Mouse (Mus musculus): ENCODE data around the gene Tmem201.
A peak's percentile ranks its signal among the peaks of the same experiment; 100 is the strongest.
"Not testable (repeated sequence)": the region's sequence is repeated elsewhere in the genome, so short reads cannot be mapped to it uniquely, and the experiment has no call there.

Gene Tmem201

DNA sequence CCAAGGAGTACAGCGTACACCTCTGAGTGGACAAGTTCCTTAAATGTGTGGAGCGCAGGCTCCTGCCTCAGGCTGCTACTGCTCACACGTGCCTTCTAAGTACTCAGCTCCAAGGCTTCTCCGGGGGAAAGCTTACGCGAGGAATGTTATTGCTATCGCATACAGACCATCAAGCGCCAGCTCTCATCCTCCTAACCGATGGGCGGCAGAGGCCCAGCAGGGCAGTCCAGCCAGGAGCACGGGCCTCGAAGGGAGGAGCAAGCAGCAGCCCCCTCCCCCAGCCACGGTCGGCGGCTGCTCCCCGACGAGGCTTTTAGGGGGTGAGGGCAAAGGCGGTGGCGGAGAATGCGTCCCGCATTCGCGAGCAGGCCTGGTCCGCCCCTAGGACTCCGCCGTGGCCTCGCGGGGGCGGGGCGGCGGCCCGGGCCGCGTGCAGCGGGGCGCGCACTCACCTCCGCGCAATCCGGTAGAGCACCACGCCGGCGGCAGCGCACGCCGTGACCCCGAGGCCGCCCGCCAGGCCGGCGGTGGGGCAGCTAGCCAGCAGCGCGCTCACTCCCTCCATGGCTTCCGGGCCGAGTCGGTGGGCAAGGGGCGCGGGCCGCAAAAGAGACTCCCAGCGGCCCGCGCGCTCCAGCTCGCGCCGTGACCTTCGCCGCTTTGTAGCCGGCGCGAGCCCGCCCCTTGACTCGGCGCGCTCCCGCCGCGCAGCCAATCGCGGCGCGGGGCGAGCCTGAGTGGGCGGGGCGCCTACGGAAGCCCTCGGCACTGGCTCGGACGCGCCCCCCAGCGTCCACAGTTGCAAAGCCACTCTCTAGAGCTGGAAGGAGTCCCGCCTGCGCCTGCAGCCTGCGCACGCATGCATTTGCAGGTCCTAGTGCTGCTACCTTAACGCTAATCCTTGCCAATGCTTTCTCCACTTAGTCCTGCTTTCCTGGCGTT, at the start of gene Tmem201:
Tmem201 (minus strand) TSS at position 662 of the 942 bp plus-strand sequence.
- DNase-seq = peak; percentile 96 to 97

DNA sequence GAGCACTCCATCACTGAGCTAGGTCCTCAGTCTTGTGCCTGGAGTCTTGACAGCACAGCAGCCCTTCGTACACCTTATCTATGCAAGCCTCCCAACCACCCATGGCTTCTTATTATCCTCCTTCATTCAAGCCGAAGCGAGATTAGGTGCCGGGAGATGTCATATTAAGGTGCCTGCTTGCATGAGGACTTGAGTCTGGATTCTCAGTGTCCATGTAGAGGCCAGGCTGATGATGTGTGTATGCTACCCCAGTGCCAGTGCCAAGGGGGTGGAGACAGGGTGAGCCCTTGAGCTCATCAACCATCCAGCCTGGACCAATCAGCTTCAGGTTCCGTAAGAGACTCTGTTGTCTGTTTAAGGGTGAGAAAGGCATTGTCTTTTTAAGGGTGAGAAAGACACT, 47.1 kb upstream of the Tmem201 start:
- no peak for DNase-seq

DNA sequence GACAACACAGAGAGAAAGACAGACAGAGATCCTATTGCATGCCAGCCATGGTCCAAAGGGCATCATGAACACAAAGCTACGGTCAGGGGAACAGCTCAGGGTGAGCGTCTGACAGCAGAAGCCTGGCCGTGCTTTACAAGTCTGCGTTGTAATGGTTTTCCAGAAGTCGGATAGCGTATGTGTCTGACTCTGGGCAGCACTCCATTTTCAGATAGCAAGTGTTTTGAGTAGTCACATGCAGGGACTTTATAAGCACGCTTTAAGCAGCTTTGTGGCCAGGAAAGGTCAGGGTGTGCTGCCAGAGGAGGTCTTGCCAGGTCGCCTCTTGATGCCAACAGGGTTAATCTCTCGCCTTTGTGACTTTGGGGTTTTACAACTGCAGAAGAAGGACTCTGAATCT, 46.5 kb upstream of the Tmem201 start:
- DNase-seq = peak in 1 of 2 experiments; percentile 55

DNA sequence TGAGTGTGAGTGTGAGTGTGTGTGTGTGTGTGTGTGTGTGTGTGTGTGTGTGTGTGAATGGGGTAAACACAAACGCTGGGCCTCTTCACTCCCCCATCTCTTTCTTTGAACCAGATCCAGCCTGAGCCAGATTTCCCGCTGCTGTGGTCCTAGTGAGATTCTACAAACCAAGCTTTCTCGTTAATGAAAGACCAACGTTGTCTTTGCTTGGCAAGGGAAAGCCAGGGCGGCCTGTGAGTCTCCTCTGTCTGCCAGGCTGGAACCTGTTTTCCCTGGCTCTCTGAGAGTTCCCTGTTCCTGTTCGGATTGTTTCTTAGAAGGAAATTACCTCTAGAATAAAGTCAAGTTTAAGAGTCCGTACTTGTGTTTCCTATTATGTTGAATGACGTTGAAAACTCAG, 45.1 kb upstream of the Tmem201 start:
- peak; percentile 61 to 86 for DNase-seq

DNA sequence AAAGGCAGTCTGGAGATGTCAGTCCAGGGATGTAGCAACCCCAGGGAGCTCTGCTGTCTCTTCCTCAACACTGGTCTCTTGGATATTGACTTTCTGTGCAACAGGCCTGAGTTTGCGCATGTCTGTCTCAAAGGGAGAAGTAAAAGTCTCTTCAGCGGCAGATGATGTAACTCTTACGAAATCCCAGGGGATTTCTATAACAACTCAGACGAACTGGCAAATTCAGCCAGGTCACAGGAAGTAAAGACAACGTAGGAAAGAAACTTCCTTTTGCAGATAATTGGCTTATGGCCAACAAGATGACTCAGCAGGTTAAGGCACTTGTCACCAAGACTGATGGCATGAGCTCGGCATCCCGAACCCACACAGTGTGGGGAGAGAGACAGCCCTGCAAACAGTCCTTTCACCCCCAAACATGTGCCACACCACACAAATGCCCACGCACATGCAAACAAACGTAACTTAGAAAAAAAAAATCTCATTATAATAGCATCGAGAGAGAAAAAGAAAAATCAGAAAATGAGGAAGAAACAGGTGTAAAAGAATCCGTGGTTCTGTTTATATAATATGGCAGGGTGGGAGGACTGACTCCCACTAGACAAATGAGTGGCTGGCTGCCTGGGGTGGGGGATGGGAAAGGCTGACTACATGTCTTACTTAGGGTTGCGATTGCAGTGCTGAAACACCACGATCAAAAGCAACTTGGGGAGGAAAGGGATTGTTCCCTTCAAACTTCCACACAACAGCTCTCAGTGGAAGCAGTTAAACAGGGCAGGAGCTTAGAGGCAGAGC, 42.9 kb upstream of the Tmem201 start:
- no peak for DNase-seq

DNA sequence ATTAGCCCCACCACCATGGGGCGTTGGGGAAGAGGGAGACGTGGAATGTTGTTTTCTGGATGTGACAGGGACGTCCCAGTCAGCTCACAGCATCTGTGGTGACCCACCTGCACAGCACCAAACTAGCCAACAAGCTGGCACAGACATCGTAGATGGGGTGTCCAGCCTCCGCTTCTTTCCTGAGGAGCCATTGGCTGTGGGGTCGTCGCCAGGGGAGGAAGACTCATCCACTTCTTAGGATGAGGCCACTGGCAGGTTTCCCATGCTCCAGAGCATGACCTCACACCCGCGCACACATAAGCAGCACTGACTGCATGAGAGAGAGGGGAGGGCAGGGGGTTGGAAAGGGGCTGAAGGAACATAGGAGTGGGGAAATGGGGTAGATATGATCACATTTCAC, 42.1 kb upstream of the Tmem201 start:
- no peak for DNase-seq

DNA sequence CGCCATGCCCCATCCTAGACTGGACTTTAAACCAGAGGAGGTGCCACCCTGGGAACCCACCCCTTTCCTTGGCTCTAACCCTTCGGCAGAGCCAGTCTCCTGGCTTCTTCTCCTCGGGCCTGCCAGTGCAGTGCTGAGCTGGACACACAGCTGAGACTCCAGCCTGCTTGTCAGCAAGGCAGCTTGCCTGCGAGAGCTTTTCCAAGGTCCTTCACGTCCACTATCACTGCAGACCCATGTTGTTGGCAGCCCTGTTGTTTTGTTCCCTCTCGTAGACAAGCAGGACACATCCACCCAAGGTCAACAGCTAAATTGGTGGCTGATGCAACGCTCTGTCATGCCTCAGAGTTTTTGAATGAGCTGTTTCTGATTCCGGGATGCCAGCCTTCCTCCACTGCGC, 39.3 kb upstream of the Tmem201 start:
- peak; percentile 65 to 88 for DNase-seq

DNA sequence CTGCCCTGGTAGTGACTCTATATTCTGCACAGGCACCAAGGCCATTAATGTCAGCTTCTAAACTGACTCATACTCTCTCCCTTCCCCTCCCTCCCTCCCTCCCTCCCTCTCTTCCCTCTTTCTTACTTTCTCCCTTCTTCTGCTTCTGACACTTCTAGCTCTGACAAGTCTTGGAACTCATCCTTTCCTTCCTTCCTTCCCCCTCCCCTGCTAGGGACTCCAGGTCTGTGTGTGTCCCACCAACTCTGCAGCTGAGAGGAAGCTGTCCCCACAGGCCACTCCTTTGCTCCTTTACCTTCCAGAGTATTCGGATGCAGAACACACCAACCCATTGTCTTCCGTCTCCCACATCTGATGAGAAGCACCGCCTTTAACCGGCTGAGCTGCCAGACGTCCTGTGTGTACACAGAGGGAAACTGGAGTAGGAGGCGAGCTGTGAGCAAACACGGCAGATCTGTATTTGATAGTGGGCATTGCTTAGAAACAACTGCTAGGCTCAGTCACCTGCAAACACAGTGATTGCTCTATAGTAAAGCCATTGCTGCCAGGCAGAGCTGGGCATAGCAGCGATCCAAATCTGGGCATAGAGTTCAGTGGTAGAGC, 38.0 kb upstream of the Tmem201 start:
- DNase-seq = no peak

DNA sequence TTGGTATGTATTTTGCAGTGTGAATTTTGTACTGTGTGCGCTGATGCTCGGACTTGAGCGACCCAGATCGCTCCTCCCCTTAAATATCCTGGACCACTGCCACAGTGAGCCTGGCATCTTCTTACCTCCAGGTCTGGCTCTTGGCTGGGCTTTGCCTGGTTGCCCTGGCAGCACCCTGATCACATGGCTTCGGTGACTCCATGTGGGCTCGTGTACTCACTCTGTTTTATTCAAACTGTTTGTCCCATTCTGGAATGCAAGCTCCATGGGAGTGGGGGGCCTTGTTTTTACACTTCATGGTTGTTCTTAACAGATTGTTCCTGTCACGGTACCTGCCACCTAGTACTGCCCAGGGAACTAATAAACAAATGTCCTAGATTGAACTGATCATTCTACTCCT, 37.5 kb upstream of the Tmem201 start:
- peak; percentile 87 to 95 for DNase-seq

DNA sequence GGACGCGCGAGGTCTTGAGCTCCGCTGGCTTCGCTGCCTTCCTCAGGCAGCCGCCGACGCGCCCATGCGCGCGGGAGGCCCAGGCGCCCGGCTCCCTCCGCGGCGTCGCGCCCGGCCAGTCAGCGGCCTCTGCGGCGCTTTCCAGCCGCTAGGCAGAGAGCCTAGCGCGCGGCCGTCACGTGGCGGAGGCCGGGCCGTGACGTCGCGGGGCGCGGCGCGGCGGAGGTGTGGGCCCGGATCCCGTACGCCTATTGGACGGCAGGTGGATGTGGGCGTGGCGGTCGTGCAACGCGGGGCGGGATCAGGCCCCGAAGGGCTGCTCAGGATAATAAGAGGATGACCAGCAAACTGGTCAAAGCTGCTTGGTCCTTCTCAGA, 36.2 kb upstream of the Tmem201 start, which contains the start of gene Slc25a33:
Slc25a33 (minus strand) TSS at position 184 of the 377 bp plus-strand sequence.
- peak; percentile 96 to 98 for DNase-seq

DNA sequence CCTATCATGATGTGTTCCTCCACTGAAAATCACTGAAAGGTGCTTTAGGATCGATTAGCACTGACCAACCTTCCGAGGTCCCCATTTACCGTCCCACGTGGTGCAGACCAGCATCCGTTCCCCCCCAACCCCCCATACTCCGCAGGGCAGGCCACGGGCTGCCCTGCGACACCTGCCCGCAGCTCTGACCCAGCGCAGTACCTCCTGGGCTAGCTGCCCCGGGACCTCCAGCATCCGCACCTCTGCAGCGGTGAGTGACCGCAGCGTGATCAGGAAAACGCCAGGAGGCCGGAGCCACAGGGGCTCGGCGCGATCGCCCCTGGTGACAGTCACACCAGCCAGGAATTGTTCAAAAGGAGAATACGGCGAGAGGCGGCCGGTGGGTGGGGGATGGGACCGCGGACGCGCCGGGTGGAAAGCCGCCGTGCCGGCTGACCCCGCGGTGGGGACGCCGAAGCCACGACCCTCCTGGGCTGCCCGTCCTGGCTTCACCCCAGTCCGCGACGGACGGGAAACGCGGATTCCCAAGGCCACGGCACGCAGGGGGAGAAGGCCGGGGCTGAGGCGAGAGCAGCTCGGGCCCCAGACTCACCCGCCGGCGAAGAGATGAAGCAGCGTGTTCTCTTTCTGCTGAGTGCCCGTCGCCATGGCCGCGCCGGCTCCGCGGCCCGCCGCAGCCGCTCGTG, 35.7 kb upstream of the Tmem201 start:
- DNase-seq = peak; percentile 37 to 67

DNA sequence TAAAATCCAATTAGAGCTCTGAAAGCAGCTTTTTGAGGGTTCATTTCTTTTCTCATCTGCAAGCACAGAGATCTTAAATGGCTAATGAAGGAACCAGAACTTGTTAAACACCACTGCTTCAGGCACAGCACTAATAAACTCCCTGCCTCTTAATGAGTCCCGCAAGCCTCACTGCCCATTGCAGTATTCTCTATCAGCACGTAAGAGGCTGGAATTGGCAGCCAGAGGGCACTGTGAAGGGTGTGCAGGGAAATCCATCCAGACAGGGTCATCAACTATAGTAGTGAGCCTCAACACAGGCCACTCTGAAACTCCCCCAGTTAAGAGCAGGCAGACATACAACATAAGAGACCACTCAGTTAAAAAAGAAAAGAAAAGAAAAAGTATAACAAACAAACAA, 34.5 kb upstream of the Tmem201 start:
- DNase-seq = peak; percentile 53 to 74

DNA sequence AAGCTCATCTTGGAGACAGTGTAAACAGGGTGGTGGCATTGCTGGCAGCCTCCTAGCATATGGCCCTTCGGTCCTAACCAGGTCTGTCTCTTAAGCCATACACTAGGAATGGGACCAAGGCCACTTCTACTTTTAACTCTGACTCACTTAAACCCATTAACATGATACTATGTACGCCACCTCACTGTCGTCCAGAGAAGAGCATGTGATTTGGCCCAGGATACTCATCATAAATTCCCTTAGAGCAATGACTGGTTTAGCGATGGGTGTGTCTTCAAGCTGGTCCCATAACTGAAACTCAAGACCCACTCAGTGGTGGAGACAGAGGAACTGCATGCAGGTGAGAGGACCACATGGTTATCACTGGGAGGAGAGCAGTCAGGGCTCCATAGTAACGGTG, 27.4 kb upstream of the Tmem201 start:
- peak in 1 of 2 experiments; percentile 11 for DNase-seq

DNA sequence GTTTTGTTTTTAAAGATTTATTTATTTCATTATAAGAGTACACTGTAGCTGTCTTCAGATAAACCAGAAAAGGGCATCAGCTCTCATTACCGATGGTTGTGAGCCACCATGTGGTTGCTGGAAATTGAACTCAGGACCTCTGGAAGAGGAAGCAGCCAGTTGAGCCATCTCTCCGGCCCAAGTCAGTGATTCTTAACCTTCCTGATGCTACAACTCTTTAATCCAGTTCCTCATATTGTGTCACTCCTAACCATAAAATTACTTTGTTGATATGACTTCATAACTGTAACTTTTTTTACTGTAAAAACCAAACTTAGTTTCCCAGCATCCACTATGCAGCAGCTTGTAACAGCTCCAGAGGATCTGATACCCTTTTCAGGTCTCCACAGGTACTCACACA, 25.5 kb upstream of the Tmem201 start:
- no peak for DNase-seq

DNA sequence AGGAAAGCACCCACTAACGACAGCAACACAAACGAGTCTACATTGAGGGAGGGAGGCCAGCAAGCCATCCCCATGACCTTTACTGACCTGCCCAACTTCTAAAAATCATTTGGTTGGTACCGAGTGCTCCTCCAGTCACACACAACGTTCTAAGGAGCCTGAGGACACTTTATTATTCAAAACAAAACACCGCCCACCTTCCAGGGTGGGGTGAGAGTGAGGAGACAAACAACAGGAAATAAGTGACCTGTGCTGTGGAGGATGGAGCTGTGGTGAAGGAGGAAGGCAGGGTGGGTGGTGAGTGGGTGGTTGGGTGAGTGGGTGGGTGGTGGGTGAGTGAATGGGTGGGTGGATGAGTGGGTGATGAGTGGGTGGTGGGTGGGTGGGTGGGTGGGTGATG, 21.7 kb upstream of the Tmem201 start:
- DNase-seq = no peak

DNA sequence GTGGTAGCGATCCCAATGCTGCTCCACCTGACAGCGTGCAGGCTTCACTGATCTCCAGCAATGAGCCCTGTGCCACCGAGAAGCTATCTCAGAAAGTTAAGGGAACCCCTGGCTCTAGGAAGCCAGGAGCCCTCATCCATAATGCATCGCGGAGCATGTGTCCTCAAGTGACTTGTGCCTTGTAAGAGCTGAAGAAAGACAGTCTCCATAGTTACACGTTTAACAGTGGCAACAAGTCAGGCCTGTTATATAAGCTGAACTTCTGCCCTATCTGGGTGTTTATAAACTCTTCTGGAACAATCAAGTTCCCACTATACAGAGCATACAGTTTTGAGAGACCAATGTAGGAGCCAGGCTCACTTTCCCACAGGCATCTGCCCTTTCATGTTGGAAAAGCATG, 20.6 kb upstream of the Tmem201 start:
- DNase-seq = peak; percentile 37 to 90

DNA sequence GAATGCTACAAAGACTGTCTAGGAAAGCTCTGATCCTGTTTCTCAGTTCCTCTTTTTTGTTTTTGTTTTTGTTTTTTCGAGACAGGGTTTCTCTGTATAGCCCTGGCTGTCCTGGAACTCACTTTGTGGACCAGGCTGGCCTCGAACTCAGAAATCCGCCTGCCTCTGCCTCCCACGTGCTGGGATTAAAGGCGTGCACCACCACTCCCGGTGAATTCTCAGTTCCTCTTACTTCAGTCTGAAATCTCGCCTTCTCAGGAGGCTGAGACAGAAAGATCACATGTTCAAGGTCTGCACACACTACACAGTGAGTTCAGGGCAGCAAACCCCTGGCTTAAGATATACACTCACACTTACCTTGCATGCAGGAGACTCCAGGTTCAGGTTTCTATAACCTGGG, 18.7 kb upstream of the Tmem201 start:
- not testable (repeated sequence) for DNase-seq

DNA sequence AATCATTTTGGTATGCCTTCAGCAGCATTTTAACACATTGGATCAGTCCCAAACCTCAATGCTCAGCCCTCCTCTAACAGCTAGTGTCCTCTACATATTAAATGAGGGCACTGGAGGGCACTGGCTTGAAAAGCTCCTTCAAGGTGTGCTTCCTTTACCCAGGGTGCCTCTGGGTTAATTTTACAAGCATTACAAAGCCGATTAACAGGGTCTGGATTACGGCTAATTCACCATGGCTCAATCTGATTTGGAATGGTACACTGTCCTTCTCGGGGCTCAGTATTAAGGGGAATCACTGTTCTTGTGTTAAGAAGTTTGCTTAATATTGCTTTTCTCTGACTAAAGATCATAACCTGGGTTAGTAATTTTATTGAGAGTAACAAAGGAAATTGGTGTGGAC, 15.0 kb upstream of the Tmem201 start:
- no peak for DNase-seq

DNA sequence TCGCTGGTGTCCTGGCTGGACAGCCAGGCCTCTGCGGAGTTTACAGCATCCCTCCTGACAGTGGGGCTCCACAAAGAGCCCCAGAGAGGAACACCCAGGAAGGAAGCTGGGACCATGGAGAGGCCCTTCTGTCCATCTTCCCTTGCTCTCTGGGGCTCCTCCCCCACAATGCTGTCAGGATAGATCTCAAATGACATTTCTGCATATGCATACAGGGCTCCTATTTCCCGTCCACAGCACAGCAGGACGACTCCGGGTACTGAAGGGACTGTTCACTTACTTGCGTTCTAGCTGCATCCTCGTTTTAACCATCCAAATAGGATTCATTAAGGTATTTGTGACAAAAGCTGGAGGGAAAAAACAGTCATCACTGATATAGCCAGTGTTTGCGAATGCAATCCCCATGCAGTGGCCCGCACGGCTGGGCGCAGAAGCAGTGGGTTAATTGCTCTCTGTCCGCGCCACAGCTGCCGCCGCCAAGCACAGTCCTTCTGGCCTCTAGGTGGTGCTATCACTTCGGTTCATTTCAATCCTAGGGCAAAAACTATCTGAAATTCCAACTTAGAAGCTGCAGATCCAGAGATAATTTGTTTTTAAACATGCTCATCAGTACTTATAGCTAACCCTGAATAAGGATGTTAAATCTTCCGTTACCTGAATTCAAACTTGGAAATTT, 14.4 kb upstream of the Tmem201 start:
- peak; percentile 66 to 77 for DNase-seq

DNA sequence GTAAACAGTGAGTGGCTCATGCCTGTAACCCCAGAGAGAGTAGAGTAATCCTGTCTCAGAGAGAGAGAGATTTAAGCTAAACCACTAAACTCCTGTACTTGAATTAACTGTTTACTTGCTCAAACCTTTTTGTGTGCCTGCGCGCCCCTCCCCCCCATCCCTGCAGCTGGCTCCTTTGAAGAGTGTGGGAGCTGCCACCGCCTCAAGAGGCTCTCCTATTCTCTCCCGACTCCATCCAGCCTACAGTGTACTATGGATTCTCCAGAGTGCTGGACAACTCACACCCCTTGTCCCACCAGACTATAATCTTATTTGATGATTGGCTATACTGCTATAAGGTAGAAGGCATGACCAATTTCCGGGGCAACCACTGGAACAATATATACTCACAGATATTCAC, 12.8 kb upstream of the Tmem201 start:
- DNase-seq = no peak

DNA sequence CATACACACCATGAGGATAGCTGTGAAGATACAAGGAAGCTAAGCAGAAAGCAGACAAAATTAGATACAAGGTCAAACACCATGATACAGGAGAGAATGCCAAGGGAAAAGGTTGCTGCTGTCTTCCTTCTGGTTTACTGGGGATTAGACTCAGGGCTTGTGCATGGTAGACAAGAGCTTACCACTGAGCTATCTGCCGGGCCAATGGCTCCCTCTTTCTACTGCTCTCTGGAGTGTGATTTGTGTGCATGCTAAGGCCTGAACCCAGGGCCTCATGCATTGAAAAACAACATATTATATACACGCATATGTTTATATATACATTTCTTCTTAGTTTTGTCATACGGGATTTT, 11.8 kb upstream of the Tmem201 start:
- DNase-seq = not testable (repeated sequence)

DNA sequence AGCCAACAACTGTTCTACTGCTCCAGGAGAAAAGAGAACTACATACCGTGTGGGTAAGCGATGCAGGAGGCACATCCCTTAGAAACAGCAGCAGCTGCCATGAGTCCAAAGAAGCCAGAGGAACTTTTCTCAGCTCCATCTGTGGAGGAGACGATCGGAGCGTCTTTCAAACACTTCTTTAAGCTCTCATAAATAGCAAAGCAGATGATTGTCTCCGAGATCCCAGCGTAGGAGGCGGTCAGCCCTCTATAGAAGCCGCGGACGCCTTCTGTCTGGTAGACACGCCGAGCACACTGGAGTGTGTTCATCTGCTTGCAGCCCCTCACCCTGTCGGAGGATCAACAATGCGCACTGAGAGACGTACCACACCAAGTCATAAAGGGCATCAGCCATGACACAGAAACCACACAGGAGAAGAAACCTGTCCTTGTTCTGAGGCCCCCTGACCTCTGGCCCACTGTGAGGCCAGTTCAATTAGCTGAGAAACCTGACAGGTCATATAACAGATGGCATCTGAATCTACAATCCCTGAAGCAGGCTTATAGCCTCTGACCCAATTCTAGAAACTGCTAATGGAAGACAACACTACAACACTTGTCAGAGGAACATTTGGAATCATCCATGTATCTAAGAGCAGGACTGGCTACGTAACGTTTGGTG, 11.3 kb upstream of the Tmem201 start:
- no peak for DNase-seq

Measured in kidney, postnatal 25 days (tissue).